Mouse (Mus musculus): ENCODE results near the gene Prkar1b.

DNA sequence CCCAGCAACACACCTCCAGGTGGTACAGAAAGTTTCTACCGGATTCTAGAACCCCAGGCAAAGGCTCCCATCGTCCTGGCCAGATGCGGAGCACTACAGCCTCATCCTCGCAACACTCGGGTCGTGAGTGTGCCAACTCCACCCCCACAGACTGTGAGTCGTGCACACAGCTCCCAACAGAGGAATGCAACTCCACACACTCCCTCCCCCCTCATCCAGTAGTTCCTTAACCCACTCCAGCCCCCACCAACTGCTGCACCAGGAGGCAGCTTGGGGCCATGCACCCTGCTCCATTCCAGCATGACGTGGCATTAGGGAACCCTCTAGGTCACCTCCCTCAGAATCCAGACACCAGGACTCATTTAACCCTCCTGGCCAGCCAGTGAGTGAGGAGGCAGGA lies 170.0 kb downstream of the Prkar1b start:
- no peak for TF ChIP-seq CTCF (IDR thresholded peaks at IDR 0.05; ENCODE audit: low read depth, low read length)
- 0 out of 2 replicates have a peak, but pooled peaks have one; percentile 7 for TF ChIP-seq POLR2A (IDR thresholded peaks at IDR 0.05; ENCODE audit: extremely low read depth, insufficient read depth, low read length)

Measured in liver, adult 2 months (tissue).